Mouse (Mus musculus) ES-Bruce4 (cell line): ENCODE results near the gene Siglec1. TPM values are rescaled to one million over a fixed set of nuclear protein-coding genes. Genes with fewer than 3 reads are reported as not detected.
"Not testable (repeated sequence)": the region's sequence is repeated elsewhere in the genome, so short reads cannot be mapped to it uniquely, and the experiment has no call there.

Experiments
- H3K27ac ChIP-seq: 2 replicates; pipeline ENCODE4 v1.5.1; 2012; ENCODE audit warnings: low read length, inconsistent platforms; ENCODE audit not compliant: insufficient read depth
- H3K27me3 ChIP-seq: 2 replicates; pipeline ENCODE4 v1.6.1; 2012; ENCODE audit warnings: mild to moderate bottlenecking, low read length, inconsistent platforms; ENCODE audit not compliant: control insufficient read depth, poor library complexity, insufficient read depth, severe bottlenecking
- H3K36me3 ChIP-seq: 2 replicates; pipeline ENCODE4 v1.6.1; 2012; ENCODE audit warnings: inconsistent platforms, mild to moderate bottlenecking, low read length, moderate library complexity; ENCODE audit not compliant: control insufficient read depth, poor library complexity, insufficient read depth, severe bottlenecking
- H3K4me1 ChIP-seq: one replicate; pipeline ENCODE4 v1.8.1; 2011; ENCODE audit warnings: low read length; ENCODE audit not compliant: control insufficient read depth, insufficient read depth
- H3K4me3 ChIP-seq: 2 replicates; pipeline ENCODE4 v1.5.1; 2011; ENCODE audit warnings: low read depth, mild to moderate bottlenecking, low read length
- H3K9ac ChIP-seq: 2 replicates; pipeline ENCODE4 v1.6.1; 2012; ENCODE audit warnings: low read depth, mild to moderate bottlenecking, inconsistent platforms; ENCODE audit not compliant: poor library complexity, severe bottlenecking
- H3K9me3 ChIP-seq: replicated peaks from 2 replicates; pipeline ENCODE4 v1.6.1; 2012; ENCODE audit warnings: mild to moderate bottlenecking, low read length, inconsistent platforms; ENCODE audit not compliant: control insufficient read depth, poor library complexity, insufficient read depth, severe bottlenecking
- CTCF ChIP-seq: IDR thresholded peaks from one replicate; pipeline ENCODE4 v1.8.1; 2011; ENCODE audit warnings: low read depth, low read length
- EP300 ChIP-seq: IDR thresholded peaks from 2 replicates; pipeline ENCODE4 v1.6.1; 2011; ENCODE audit warnings: low read depth, low read length; ENCODE audit not compliant: insufficient read depth
- POLR2A ChIP-seq: IDR thresholded peaks from one replicate; pipeline ENCODE4 v1.8.1; 2011; ENCODE audit warnings: low read length; ENCODE audit not compliant: insufficient read depth
- polyA plus RNA-seq: library from polyadenylated mRNA; stranded (reverse); fragments of >200 nt; gene quantifications from 2 replicates; pipeline ENCODE4 v1.2.4, GENCODE M21; 2011; ENCODE audit warnings: low read depth; ENCODE audit not compliant: missing spikeins, insufficient read depth, insufficient read length

Gene Siglec1
- polyA plus RNA-seq, 1 experiment, result 0.16 TPM

- TF ChIP-seq POLR2A (no peak), CTCF (no peak)
- H3K27ac ChIP-seq, result no peak overlapping the region
- H3K9me3 ChIP-seq, result no peaks in the 10 kb centered on the region
- no peaks in the 10 kb centered on the region for H3K36me3 ChIP-seq
- no peak overlapping the region for H3K4me3 ChIP-seq
- no peak overlapping the region for H3K9ac ChIP-seq
- H3K4me1 ChIP-seq, result peaks cover 4% of the 10 kb centered on the region
- H3K27me3 ChIP-seq, result no peaks in the 10 kb centered on the region
Observed at GRCm38 (mm10) chr2:131105989-131106388, 19.4 kb upstream of the Siglec1 start.

- H3K9ac ChIP-seq, H3K9me3 ChIP-seq, H3K36me3 ChIP-seq, H3K27ac ChIP-seq, H3K27me3 ChIP-seq, H3K4me3 ChIP-seq, H3K4me1 ChIP-seq: not testable (repeated sequence)
Observed at GRCm38 (mm10) chr2:131105061-131105460, 18.5 kb upstream of the Siglec1 start.

- H3K36me3 ChIP-seq, result no peaks in the 10 kb centered on the region
- no peaks in the 10 kb centered on the region for H3K9me3 ChIP-seq
- no peak overlapping the region for H3K27ac ChIP-seq
- H3K9ac ChIP-seq, result no peak overlapping the region
- no peaks in the 10 kb centered on the region for H3K27me3 ChIP-seq
- H3K4me1 ChIP-seq, result peaks cover 4% of the 10 kb centered on the region
- no peak for TF ChIP-seq POLR2A
- TF ChIP-seq CTCF, result no peak
- TF ChIP-seq EP300, result no peak
- H3K4me3 ChIP-seq, result no peak overlapping the region
Observed at GRCm38 (mm10) chr2:131104021-131104420, 17.5 kb upstream of the Siglec1 start.

- H3K27me3 ChIP-seq, result no peaks in the 10 kb centered on the region
- no peak overlapping the region for H3K9ac ChIP-seq
- no peak overlapping the region for H3K27ac ChIP-seq
- H3K4me1 ChIP-seq, result peaks cover 5% of the 10 kb centered on the region
- H3K4me3 ChIP-seq, result no peak overlapping the region
- no peak for TF ChIP-seq CTCF
- TF ChIP-seq POLR2A, result no peak
- TF ChIP-seq EP300, result no peak
- no peaks in the 10 kb centered on the region for H3K36me3 ChIP-seq
- H3K9me3 ChIP-seq, result no peaks in the 10 kb centered on the region
Observed at GRCm38 (mm10) chr2:131101530-131101929, 15.0 kb upstream of the Siglec1 start.

GRCm38 (mm10) chr2:131097087-131097486 is 10.5 kb upstream of the Siglec1 start:
- TF ChIP-seq POLR2A (no peak), CTCF (no peak), EP300 (no peak)
- no peaks in the 10 kb centered on the region for H3K36me3 ChIP-seq
- peaks cover 3% of the 10 kb centered on the region for H3K4me1 ChIP-seq
- H3K9ac ChIP-seq, result peak overlapping the region; percentile 63
- no peaks in the 10 kb centered on the region for H3K9me3 ChIP-seq
- peak overlapping the region; percentile 99 for H3K27ac ChIP-seq
- H3K4me3 ChIP-seq, result peak overlapping the region; percentile 54
- H3K27me3 ChIP-seq, result no peaks in the 10 kb centered on the region

GRCm38 (mm10) chr2:131096101-131096795 is 9.7 kb upstream of the Siglec1 start:
- H3K27ac ChIP-seq, result peak overlapping the region; percentile 99
- H3K36me3 ChIP-seq, result no peaks in the 10 kb centered on the region
- H3K9ac ChIP-seq, result peak overlapping the region; percentile 63; the same call in 1 of the 2 replicates
- peak overlapping the region; percentile 55 for H3K4me3 ChIP-seq
- H3K27me3 ChIP-seq, result no peaks in the 10 kb centered on the region
- TF ChIP-seq EP300 (peak; percentile 86; the same call in 1 of the 2 replicates), CTCF (no peak), POLR2A (peak; percentile 4)
- H3K9me3 ChIP-seq, result no peaks in the 10 kb centered on the region
- H3K4me1 ChIP-seq, result peaks cover 3% of the 10 kb centered on the region
